Mouse (Mus musculus) lung, embryonic 15.5 days (tissue): ENCODE measurements around the gene Olfr491. TPM values are rescaled to one million over a fixed set of nuclear protein-coding genes. Genes with fewer than 3 reads are reported as not detected.

ENCODE experiments used
- ATAC-seq: fragments of 200-750 bp; cut with Nextera tagmentation; 2 replicates; pipeline ENCODE4 v1.8.0; 2017; ENCODE audit warnings: moderate number of reproducible peaks, borderline replicate concordance; ENCODE audit not compliant: low FRiP score, low TSS enrichment; ENCODE audit errors: extremely low read depth
- H3K27ac ChIP-seq: fragments of 300-500 bp; sonication (generic); 2 replicates; pipeline ENCODE4 v1.5.1; 2015; ENCODE audit warnings: moderate library complexity, mild to moderate bottlenecking, inconsistent platforms
- H3K27me3 ChIP-seq: fragments of 300-500 bp; sonication (generic); 2 replicates; pipeline ENCODE4 v1.6.1; 2015; ENCODE audit warnings: inconsistent platforms
- H3K36me3 ChIP-seq: fragments of 300-500 bp; sonication (generic); 2 replicates; pipeline ENCODE4 v1.6.1; 2015; ENCODE audit warnings: inconsistent platforms
- H3K4me1 ChIP-seq: fragments of 300-500 bp; sonication (generic); 2 replicates; pipeline ENCODE4 v1.6.1; 2015; ENCODE audit warnings: inconsistent platforms
- H3K4me2 ChIP-seq: fragments of 300-500 bp; sonication (generic); 2 replicates; pipeline ENCODE4 v1.6.1; 2015; ENCODE audit warnings: inconsistent platforms, mild to moderate bottlenecking, moderate library complexity
- H3K4me3 ChIP-seq: fragments of 300-500 bp; sonication (generic); 2 replicates; pipeline ENCODE4 v1.5.1; 2015; ENCODE audit warnings: mild to moderate bottlenecking, inconsistent platforms
- H3K9ac ChIP-seq: fragments of 300-500 bp; sonication (generic); 2 replicates; pipeline ENCODE4 v1.6.1; 2015; ENCODE audit warnings: inconsistent platforms
- H3K9me3 ChIP-seq: fragments of 300-500 bp; sonication (generic); 2 replicates; pipeline ENCODE4 v1.6.1; 2016; ENCODE audit warnings: inconsistent platforms
- WGBS: fragments of 180-500 bp; shearing (Covaris S2); methylation state at CpG from one replicate; pipeline ENCODE4 v1.1.7; 2015; 5-methylcytosine and 5-hydroxymethylcytosine counted together
- polyA plus RNA-seq: library from polyadenylated mRNA; unstranded; fragments of >200 nt; fragmentation: Nextera tagmentation; extraction: Ambion mirVana; gene quantifications from 2 replicates; pipeline ENCODE4 v1.2.1, GENCODE M21; 2015

Olfr491 gene
- polyA plus RNA-seq: not detected in 2 replicates

- Histone ChIP-seq H3K9me3 (no peaks in the 10 kb centered on the region), H3K4me2 (no peak within 1 kb of the TSS), H3K36me3 (no peaks in the 10 kb centered on the region), H3K4me3 (no peak within 1 kb of the TSS), H3K4me1 (no peaks in the 10 kb centered on the region), H3K27ac (no peak within 1 kb of the TSS), H3K9ac (no peak within 1 kb of the TSS), H3K27me3 (no peaks in the 10 kb centered on the region)
- ATAC-seq: no peak
- WGBS: 37% methylated on average over 1 of the region's 1 CpGs
These were observed at the start of gene Olfr491 for GRCm38 (mm10) chr7:108313151-108313550. Gene Olfr491 (plus strand): TSS chr7:108313451.

GRCm38 (mm10) chr7:108288834-108289233, 24.4 kb upstream of the Olfr491 start, which contains the start of gene Olfr490:
Gene Olfr490 (minus strand): TSS chr7:108288934.
- Histone ChIP-seq H3K36me3 (no peaks in the 10 kb centered on the region), H3K9me3 (no peaks in the 10 kb centered on the region), H3K4me2 (no peak within 1 kb of the TSS), H3K4me1 (no peaks in the 10 kb centered on the region), H3K27me3 (no peaks in the 10 kb centered on the region), H3K4me3 (no peak within 1 kb of the TSS), H3K27ac (no peak within 1 kb of the TSS), H3K9ac (no peak within 1 kb of the TSS)
- ATAC-seq: no peak

- WGBS: 64% methylated on average over 2 of the region's 2 CpGs
- no peak for ATAC-seq
- Histone ChIP-seq H3K4me3 (no peak within 1 kb of the TSS), H3K27me3 (no peaks in the 10 kb centered on the region), H3K36me3 (no peaks in the 10 kb centered on the region), H3K4me1 (no peaks in the 10 kb centered on the region), H3K9me3 (no peaks in the 10 kb centered on the region), H3K9ac (no peak within 1 kb of the TSS), H3K4me2 (no peak within 1 kb of the TSS), H3K27ac (no peak within 1 kb of the TSS)
These were observed 10.3 kb downstream of the Olfr491 start, which contains the start of gene Olfr492 for GRCm38 (mm10) chr7:108323574-108323973. Gene Olfr492 (minus strand): TSS chr7:108323674.

- Histone ChIP-seq H3K4me1 (no peaks in the 10 kb centered on the region), H3K27me3 (no peaks in the 10 kb centered on the region), H3K4me2 (no peak within 1 kb of the TSS), H3K4me3 (no peak within 1 kb of the TSS), H3K27ac (no peak within 1 kb of the TSS), H3K9me3 (no peaks in the 10 kb centered on the region), H3K36me3 (no peaks in the 10 kb centered on the region), H3K9ac (no peak within 1 kb of the TSS)
- 43% methylated on average over 1 of the region's 1 CpGs for WGBS
- no peak for ATAC-seq
These were observed 33.6 kb downstream of the Olfr491 start, which contains the start of gene Olfr493 for GRCm38 (mm10) chr7:108346879-108347278. Gene Olfr493 (minus strand): TSS chr7:108346979.

- H3K9me3 ChIP-seq: no peaks in the 10 kb centered on the region
- no peaks in the 10 kb centered on the region for H3K27me3 ChIP-seq
- H3K4me1 ChIP-seq: no peaks in the 10 kb centered on the region
- no peak for ATAC-seq
- no peak within 1 kb of the TSS for H3K27ac ChIP-seq
- no peak within 1 kb of the TSS for H3K9ac ChIP-seq
- no peak within 1 kb of the TSS for H3K4me2 ChIP-seq
- no peak within 1 kb of the TSS for H3K4me3 ChIP-seq
- WGBS: 70% methylated on average over 3 of the region's 3 CpGs
- H3K36me3 ChIP-seq: no peaks in the 10 kb centered on the region
These were observed 51.8 kb downstream of the Olfr491 start, which contains the start of gene Olfr494 for GRCm38 (mm10) chr7:108365035-108365434. Gene Olfr494 (plus strand): TSS chr7:108365335.

Other genes starting within 250 kb of the Olfr491 start
- not detected in 2 replicates for gene Olfr480, start 246.1 kb upstream of the Olfr491 start, polyA plus RNA-seq
- not detected in 2 replicates for gene Olfr481, start 233.6 kb upstream of the Olfr491 start, polyA plus RNA-seq
- not detected in 2 replicates for gene Olfr482, start 215.9 kb upstream of the Olfr491 start, polyA plus RNA-seq
- gene Olfr483, start 212.6 kb upstream of the Olfr491 start, polyA plus RNA-seq: not detected in 2 replicates
- gene Olfr484, start 186.0 kb upstream of the Olfr491 start, polyA plus RNA-seq: not detected in 2 replicates
- gene Olfr485, start 153.6 kb upstream of the Olfr491 start, polyA plus RNA-seq: not detected in 2 replicates
- not detected in 2 replicates for gene Olfr486, start 140.7 kb upstream of the Olfr491 start, polyA plus RNA-seq
- gene Olfr487, start 98.8 kb upstream of the Olfr491 start, polyA plus RNA-seq: not detected in 2 replicates
- not detected in 2 replicates for gene Olfr488, start 55.1 kb upstream of the Olfr491 start, polyA plus RNA-seq
- gene Olfr490, start 24.5 kb upstream of the Olfr491 start, polyA plus RNA-seq: not detected in 2 replicates
- not detected in 2 replicates for gene Olfr492, start 10.2 kb downstream of the Olfr491 start, polyA plus RNA-seq
- not detected in 2 replicates for gene Olfr493, start 33.5 kb downstream of the Olfr491 start, polyA plus RNA-seq
- gene Olfr494, start 51.9 kb downstream of the Olfr491 start, polyA plus RNA-seq: not detected in 2 replicates
- gene Olfr495, start 79.7 kb downstream of the Olfr491 start, polyA plus RNA-seq: not detected in 2 replicates
- gene Olfr497, start 107.0 kb downstream of the Olfr491 start, polyA plus RNA-seq: not detected in 2 replicates
- not detected in 2 replicates for gene Olfr498, start 151.9 kb downstream of the Olfr491 start, polyA plus RNA-seq
- gene Olfr502, start 211.6 kb downstream of the Olfr491 start, polyA plus RNA-seq: not detected in 2 replicates
- not detected in 2 replicates for gene Olfr503, start 231.1 kb downstream of the Olfr491 start, polyA plus RNA-seq